Mouse (Mus musculus) adrenal gland, adult 8-10 months (tissue): ENCODE measurements around the gene Rnps1. TPM values are rescaled to one million over a fixed set of nuclear protein-coding genes. Genes with fewer than 3 reads are reported as not detected.
A peak's percentile ranks its signal among the peaks of the same experiment; 100 is the strongest.
"Not testable (repeated sequence)": the region's sequence is repeated elsewhere in the genome, so short reads cannot be mapped to it uniquely, and the experiment has no call there.

Experiments
- DNase-seq: peaks from one replicate; pipeline ENCODE4 v3.0.0; 2022
- total RNA-seq, 4 experiments: library from RNA; stranded (reverse); gene quantifications; 2 replicates each; pipeline ENCODE4 v1.2.4; 2022

Rnps1 gene
- total RNA-seq, 4 experiments from 2014 or later, result 62.8 to 84.3 (median 75.4) TPM

GRCm38 (mm10) chr17:24429201-24429983 is 15.0 kb downstream of the Rnps1 start:
- DNase-seq, result no peak

GRCm38 (mm10) chr17:24437016-24437415 is 22.7 kb downstream of the Rnps1 start:
- DNase-seq, result no peak

- DNase-seq, result no peak
Measured at GRCm38 (mm10) chr17:24440377-24440776, 26.0 kb downstream of the Rnps1 start.

GRCm38 (mm10) chr17:24441148-24441547 is 26.8 kb downstream of the Rnps1 start:
- DNase-seq, result no peak

- DNase-seq, result no peak
Measured at GRCm38 (mm10) chr17:24442107-24442506, 27.7 kb downstream of the Rnps1 start.

- no peak for DNase-seq
Measured at GRCm38 (mm10) chr17:24442632-24443155, 28.3 kb downstream of the Rnps1 start, which contains the start of gene Dnase1l2. TSS of gene Dnase1l2 (minus strand) at chr17:24443105.

GRCm38 (mm10) chr17:24443409-24443808 is 29.0 kb downstream of the Rnps1 start:
- DNase-seq, result no peak

GRCm38 (mm10) chr17:24446590-24446989 is 32.2 kb downstream of the Rnps1 start:
- DNase-seq, result no peak

- DNase-seq, result no peak
Measured at GRCm38 (mm10) chr17:24449507-24449906, 35.1 kb downstream of the Rnps1 start.

GRCm38 (mm10) chr17:24451220-24451619 is 36.9 kb downstream of the Rnps1 start:
- DNase-seq, result no peak

- no peak for DNase-seq
Measured at GRCm38 (mm10) chr17:24453372-24453771, 39.0 kb downstream of the Rnps1 start.

- DNase-seq, result no peak
Measured at GRCm38 (mm10) chr17:24454218-24454755, 39.9 kb downstream of the Rnps1 start.

GRCm38 (mm10) chr17:24454756-24455522 is 40.6 kb downstream of the Rnps1 start:
- DNase-seq, result peak; percentile 99

- DNase-seq, result not testable (repeated sequence)
Measured at GRCm38 (mm10) chr17:24455523-24456206, 41.3 kb downstream of the Rnps1 start.

- DNase-seq, result no peak
Measured at GRCm38 (mm10) chr17:24461580-24461979, 47.2 kb downstream of the Rnps1 start.

GRCm38 (mm10) chr17:24462932-24463331 is 48.6 kb downstream of the Rnps1 start:
- no peak for DNase-seq

GRCm38 (mm10) chr17:24463374-24464133 is 49.2 kb downstream of the Rnps1 start:
- DNase-seq, result no peak

- DNase-seq, result no peak
Measured at GRCm38 (mm10) chr17:24468636-24469246, 54.4 kb downstream of the Rnps1 start.

GRCm38 (mm10) chr17:24469336-24469909 is 55.1 kb downstream of the Rnps1 start:
- DNase-seq, result no peak

- peak; percentile 98 for DNase-seq
Measured at GRCm38 (mm10) chr17:24469910-24470602, 55.7 kb downstream of the Rnps1 start, which contains the start of the genes E4f1 and Pgp. TSS of gene E4f1 (minus strand) at chr17:24470313. TSS of gene Pgp (plus strand) at chr17:24470392.
